Mouse (Mus musculus): ENCODE results near the gene Rras. TPM values are rescaled to one million over a fixed set of nuclear protein-coding genes. Genes with fewer than 3 reads are reported as not detected.

Rras gene
- polyA plus RNA-seq, 1 experiment from 2014 or later = 15.5 TPM

DNA sequence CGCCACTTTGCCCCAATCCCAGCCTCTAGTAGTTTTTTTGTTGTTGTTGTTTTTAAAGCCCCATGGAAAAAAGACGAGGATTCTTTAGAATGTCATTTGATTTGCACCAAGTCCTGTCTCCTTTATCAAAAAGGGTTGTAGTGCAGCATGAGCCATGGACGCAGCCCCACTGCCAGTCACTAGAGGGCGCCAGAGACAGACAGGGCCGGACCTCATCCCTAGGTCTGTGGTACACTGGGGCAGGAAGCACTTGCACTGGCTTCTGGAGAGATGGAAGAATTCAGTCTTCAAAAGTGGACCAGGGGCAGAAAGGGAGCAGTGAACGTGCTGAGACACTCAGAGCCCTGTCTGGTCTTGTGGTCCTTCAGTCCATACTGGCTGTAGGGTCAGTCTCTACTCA is 34.7 kb upstream of the Rras start:
- Histone ChIP-seq H3K4me1 (replicated peaks; ENCODE audit: control insufficient read depth, insufficient read depth, low read length) (peaks cover 16% of the 10 kb centered on the region), H3K9ac (ENCODE audit: low read length) (no peak overlapping the region), H3K4me3 (ENCODE audit: low read depth, low read length) (no peak overlapping the region), H3K9me3 (ENCODE audit: control insufficient read depth, low read length) (no peaks in the 10 kb centered on the region), H3K36me3 (ENCODE audit: control insufficient read depth, insufficient read depth, low read length) (peaks cover 36% of the 10 kb centered on the region), H3K4me2 (ENCODE audit: low read depth, low read length, severe bottlenecking) (no peak overlapping the region), H3K27ac (ENCODE audit: low read depth, low read length) (no peak overlapping the region), H3K27me3 (ENCODE audit: control insufficient read depth, insufficient read depth, low read length) (no peaks in the 10 kb centered on the region)
- ATAC-seq (replicated peaks; ENCODE audit: low FRiP score) (no peak), DNase-seq (ENCODE audit: low spot score) (peak; percentile 93)
- WGBS = 40% methylated on average over 6 of the region's 6 CpGs

DNA sequence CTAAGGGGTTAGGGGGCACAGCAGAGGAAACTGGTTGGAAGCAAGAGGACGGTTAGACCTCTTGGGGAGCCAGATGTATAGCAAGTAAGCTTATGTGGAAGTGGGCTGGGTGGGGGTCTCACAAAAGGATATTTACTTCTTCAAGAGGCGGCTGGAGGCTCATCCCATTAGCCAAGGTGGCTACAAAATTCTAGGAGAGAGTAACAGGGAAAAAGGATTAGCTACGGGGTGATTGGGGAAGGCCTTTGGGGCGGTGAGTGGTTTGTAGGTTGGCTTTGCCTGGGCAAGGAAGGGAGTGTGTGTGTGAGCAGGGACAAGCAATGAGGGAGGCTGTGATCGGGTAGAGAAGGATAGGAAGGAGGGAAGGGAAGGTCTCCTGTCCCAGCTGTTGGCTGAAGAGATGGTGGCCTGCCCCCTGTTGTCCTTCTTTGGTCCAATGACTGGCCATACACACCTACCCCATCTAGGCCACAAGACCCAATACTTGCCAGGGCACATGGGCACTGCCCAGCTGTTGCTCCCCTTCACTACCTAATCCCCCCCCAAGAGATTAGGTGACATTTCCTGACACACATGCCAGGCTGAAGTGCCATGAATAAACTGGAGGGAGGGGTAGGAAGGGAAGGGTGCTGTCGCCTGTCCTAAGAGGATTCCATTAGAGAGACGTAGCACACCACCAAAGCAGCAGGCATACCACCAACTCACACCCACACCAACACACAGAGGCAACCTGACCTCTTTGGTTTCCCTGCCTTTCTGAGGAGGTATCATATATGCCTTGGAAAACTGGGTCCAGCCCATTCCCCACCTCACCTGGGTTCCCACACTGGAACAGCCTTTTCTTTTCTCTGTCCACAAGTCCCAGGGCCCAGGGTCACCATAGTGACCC is 33.6 kb upstream of the Rras start:
- H3K36me3 ChIP-seq (ENCODE audit: control insufficient read depth, insufficient read depth, low read length) = peaks cover 27% of the 10 kb centered on the region
- no peak overlapping the region for H3K27ac ChIP-seq (ENCODE audit: low read depth, low read length)
- no peak for ATAC-seq (replicated peaks; ENCODE audit: low FRiP score)

DNA sequence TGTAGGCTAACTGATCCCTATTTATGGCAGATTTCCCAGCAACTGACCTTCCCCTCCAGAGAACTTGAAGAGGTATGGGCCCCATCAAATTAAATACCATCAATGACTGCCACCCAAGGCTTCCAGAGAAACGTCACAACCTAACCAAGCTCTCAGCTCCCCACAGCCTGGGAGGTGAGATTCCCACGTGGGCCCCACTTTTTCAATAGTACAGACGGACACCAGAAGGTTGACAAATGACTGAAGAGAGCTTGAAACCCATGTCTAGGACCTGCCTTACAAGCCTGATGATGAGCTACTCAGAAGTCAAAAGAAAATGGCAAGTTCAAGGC is 33.0 kb upstream of the Rras start:
- Histone ChIP-seq H3K27ac (ENCODE audit: low read depth, low read length) (no peak overlapping the region), H3K4me1 (replicated peaks; ENCODE audit: control insufficient read depth, insufficient read depth, low read length) (peaks cover 19% of the 10 kb centered on the region), H3K9ac (ENCODE audit: low read length) (peak overlapping the region; percentile 12; the same call in 1 of the 2 replicates), H3K4me3 (ENCODE audit: low read depth, low read length) (peak overlapping the region; percentile 94), H3K27me3 (ENCODE audit: control insufficient read depth, insufficient read depth, low read length) (no peaks in the 10 kb centered on the region), H3K36me3 (ENCODE audit: control insufficient read depth, insufficient read depth, low read length) (peaks cover 20% of the 10 kb centered on the region), H3K4me2 (ENCODE audit: low read depth, low read length, severe bottlenecking) (peak overlapping the region; percentile 63), H3K9me3 (ENCODE audit: control insufficient read depth, low read length) (no peaks in the 10 kb centered on the region)
- DNase-seq (ENCODE audit: low spot score) = no peak
- WGBS = 50% methylated on average over 3 of the region's 3 CpGs
- ATAC-seq (replicated peaks; ENCODE audit: low FRiP score) = no peak

More for the DNA sequence above, 33.6 kb upstream of the Rras start:
- no peaks in the 10 kb centered on the region for H3K9me3 ChIP-seq (ENCODE audit: control insufficient read depth, low read length)
- WGBS = 76% methylated on average over 7 of the region's 7 CpGs
- peak overlapping the region; percentile 94 for H3K4me3 ChIP-seq (ENCODE audit: low read depth, low read length)
- peak overlapping the region; percentile 20; the same call in 1 of the 2 replicates for H3K9ac ChIP-seq (ENCODE audit: low read length)
- no peaks in the 10 kb centered on the region for H3K27me3 ChIP-seq (ENCODE audit: control insufficient read depth, insufficient read depth, low read length)
- peaks cover 19% of the 10 kb centered on the region for H3K4me1 ChIP-seq (replicated peaks; ENCODE audit: control insufficient read depth, insufficient read depth, low read length)
- H3K4me2 ChIP-seq (ENCODE audit: low read depth, low read length, severe bottlenecking) = peak overlapping the region; percentile 63
- DNase-seq (ENCODE audit: low spot score) = no peak

DNA sequence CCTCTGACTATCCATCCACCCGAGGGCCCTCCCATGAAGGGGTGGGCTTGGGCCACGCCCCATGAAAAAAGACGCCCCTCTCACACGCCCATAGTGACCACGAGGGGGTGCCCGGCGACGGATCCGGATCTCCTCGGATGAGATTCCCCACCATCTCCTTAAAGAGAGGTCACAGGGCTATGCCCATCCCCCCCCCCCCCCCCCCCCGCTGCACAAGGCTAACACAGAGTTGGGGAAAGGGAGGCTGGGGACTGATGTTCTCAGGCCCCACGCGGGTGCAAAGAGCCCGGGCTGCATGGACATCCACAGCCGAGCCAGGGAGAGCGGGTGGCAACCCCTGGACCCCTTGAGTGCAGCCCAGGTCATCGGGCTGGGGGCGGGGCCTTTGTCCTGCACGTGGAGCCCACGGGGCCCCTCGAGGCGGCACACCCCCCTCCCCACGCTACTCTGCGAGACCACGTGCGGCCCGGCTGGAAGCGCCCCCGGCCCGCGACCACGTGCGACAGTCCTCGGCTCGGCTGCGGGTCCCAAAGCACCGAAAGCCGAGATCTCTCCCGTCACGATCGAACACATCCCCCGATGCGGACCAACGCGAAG is 32.1 kb upstream of the Rras start:
- peak overlapping the region; percentile 84 for H3K27ac ChIP-seq (ENCODE audit: low read depth, low read length)
- peak overlapping the region; percentile 94 for H3K4me3 ChIP-seq (ENCODE audit: low read depth, low read length)
- DNase-seq (ENCODE audit: low spot score) (peak; percentile 90), ATAC-seq (replicated peaks; ENCODE audit: low FRiP score) (peak; percentile 8; the same call in 1 of the 2 replicates)
- peaks cover 19% of the 10 kb centered on the region for H3K4me1 ChIP-seq (replicated peaks; ENCODE audit: control insufficient read depth, insufficient read depth, low read length)
- no peaks in the 10 kb centered on the region for H3K27me3 ChIP-seq (ENCODE audit: control insufficient read depth, insufficient read depth, low read length)
- H3K4me2 ChIP-seq (ENCODE audit: low read depth, low read length, severe bottlenecking) = peak overlapping the region; percentile 63
- H3K9ac ChIP-seq (ENCODE audit: low read length) = peak overlapping the region; percentile 99
- peaks cover 16% of the 10 kb centered on the region for H3K36me3 ChIP-seq (ENCODE audit: control insufficient read depth, insufficient read depth, low read length)
- H3K9me3 ChIP-seq (ENCODE audit: control insufficient read depth, low read length) = no peaks in the 10 kb centered on the region
- WGBS = under 1% methylated on average over 43 of the region's 45 CpGs

DNA sequence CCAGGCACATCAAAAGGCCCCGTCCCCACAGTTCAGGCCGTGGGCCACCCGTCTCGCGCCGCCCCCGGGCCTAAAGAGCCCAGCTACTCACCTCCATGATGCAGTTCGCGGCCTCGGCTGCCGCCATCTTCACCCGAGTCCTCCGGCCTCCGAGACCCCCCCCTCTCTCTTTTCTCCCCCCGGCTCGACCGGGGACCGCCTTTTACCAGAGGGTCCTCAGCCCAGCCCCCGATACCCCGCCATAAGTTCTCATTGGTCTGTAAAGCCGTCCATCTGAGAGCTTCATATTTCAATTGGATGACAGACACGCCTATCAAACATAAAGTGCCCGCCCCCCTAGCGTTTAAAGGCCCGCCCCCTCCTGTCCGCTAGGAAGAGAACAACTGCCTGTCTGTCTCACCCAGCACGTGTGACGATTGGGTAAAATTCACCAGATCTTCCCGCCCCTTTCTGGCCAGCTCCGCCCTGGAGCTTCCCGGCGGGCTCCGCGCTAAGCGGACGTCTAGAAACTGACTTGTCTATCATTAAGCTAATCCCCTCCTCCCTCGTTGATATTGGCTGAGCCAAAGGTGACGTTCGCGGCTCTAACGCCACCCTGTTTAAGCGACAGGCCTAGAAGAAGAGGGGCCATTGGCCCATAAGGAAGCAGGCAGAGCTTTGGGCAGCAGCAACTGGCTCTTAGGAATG is 31.4 kb upstream of the Rras start, which contains the start of gene Prmt1:
Gene Prmt1, minus strand, starts transcription at position 377 of the 687 bp plus-strand sequence.
- Histone ChIP-seq H3K27ac (ENCODE audit: low read depth, low read length) (peak within 1 kb of the TSS; percentile 90), H3K9me3 (ENCODE audit: control insufficient read depth, low read length) (no peaks in the 10 kb centered on the region), H3K9ac (ENCODE audit: low read length) (peak within 1 kb of the TSS; percentile 99), H3K27me3 (ENCODE audit: control insufficient read depth, insufficient read depth, low read length) (no peaks in the 10 kb centered on the region), H3K4me1 (replicated peaks; ENCODE audit: control insufficient read depth, insufficient read depth, low read length) (peaks cover 19% of the 10 kb centered on the region), H3K36me3 (ENCODE audit: control insufficient read depth, insufficient read depth, low read length) (peaks cover 9% of the 10 kb centered on the region), H3K4me3 (ENCODE audit: low read depth, low read length) (peak within 1 kb of the TSS; percentile 94), H3K4me2 (ENCODE audit: low read depth, low read length, severe bottlenecking) (peak within 1 kb of the TSS; percentile 70)
- DNase-seq (ENCODE audit: low spot score) (peak; percentile 97), ATAC-seq (replicated peaks; ENCODE audit: low FRiP score) (peak; percentile 96)
- WGBS = under 1% methylated on average over 42 of the region's 42 CpGs

DNA sequence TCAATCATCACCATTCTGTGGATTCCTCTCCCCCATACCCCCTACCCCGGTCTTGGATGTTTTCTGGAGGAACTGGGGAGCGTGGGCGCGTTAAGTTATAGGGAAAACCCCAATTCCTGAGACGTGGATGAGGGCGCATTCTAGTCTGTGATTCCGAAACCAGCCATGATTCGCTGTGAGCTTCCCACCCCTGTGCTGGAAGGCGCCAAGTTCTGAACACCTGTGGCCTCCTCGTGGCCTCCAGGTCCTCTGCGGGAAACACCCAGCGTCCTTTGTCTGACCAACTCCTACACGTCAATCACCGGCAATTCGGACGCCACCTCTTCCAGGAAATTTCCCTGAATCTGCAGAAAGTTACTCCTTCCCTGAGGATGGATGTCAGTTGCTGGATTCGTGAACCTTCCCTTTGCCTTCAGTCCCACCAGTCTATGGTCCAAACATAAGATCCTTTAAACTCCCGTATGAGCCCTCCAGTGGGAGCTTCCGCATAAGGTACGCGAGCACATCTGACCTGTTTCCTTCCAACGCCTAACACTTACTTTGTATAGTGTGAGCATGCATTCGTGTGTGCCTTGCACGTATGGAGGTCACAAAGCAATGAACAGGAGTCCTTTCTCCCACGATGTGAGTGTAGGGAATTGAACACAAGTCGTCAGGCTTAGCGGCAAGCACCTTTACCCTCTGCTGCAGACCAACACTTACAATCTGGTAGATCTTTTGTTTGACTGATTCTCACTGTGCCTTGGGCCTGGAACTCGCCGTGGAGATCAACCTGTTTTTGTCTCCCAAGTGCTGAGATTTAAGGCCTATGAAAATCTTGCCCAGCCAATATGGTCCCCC is 30.7 kb upstream of the Rras start:
- under 1% methylated on average over 29 of the region's 29 CpGs for WGBS
- DNase-seq (ENCODE audit: low spot score) (no peak), ATAC-seq (replicated peaks; ENCODE audit: low FRiP score) (peak; percentile 42)
- H3K4me2 ChIP-seq (ENCODE audit: low read depth, low read length, severe bottlenecking) = peak overlapping the region; percentile 70
- peaks cover 19% of the 10 kb centered on the region for H3K4me1 ChIP-seq (replicated peaks; ENCODE audit: control insufficient read depth, insufficient read depth, low read length)
- H3K4me3 ChIP-seq (ENCODE audit: low read depth, low read length) = peak overlapping the region; percentile 94
- peaks cover 1% of the 10 kb centered on the region; the same call in 1 of the 2 replicates for H3K36me3 ChIP-seq (ENCODE audit: control insufficient read depth, insufficient read depth, low read length)
- H3K27me3 ChIP-seq (ENCODE audit: control insufficient read depth, insufficient read depth, low read length) = no peaks in the 10 kb centered on the region
- H3K9me3 ChIP-seq (ENCODE audit: control insufficient read depth, low read length) = no peaks in the 10 kb centered on the region
- H3K27ac ChIP-seq (ENCODE audit: low read depth, low read length) = peak overlapping the region; percentile 90
- H3K9ac ChIP-seq (ENCODE audit: low read length) = peak overlapping the region; percentile 91

DNA sequence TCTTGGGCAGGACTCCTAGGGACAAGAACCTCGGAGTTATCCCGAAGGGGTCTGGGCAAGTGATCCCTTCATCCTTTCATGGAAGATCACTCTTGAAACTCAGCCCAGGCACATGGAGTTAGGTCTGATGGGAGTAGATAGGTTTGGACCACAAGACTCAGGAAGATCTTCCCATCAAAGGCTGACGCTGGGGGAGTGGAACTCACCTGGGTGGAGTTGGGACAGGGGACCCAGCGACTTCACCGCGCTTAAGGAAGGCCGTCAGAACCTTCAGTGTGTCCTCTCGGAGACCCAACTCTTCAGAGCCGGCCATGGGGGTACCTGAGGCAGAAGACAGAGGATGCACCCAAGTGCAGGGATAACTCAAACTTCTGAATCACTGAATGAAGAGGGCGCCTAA is 21.1 kb upstream of the Rras start:
- Histone ChIP-seq H3K4me1 (replicated peaks; ENCODE audit: control insufficient read depth, insufficient read depth, low read length) (peaks cover 9% of the 10 kb centered on the region), H3K27ac (ENCODE audit: low read depth, low read length) (peak overlapping the region; percentile 57; the same call in 1 of the 2 replicates), H3K4me2 (ENCODE audit: low read depth, low read length, severe bottlenecking) (peak overlapping the region; percentile 67), H3K9me3 (ENCODE audit: control insufficient read depth, low read length) (no peaks in the 10 kb centered on the region), H3K27me3 (ENCODE audit: control insufficient read depth, insufficient read depth, low read length) (no peaks in the 10 kb centered on the region), H3K4me3 (ENCODE audit: low read depth, low read length) (peak overlapping the region; percentile 66), H3K36me3 (ENCODE audit: control insufficient read depth, insufficient read depth, low read length) (peaks cover 4% of the 10 kb centered on the region), H3K9ac (ENCODE audit: low read length) (peak overlapping the region; percentile 61)
- no peak for DNase-seq (ENCODE audit: low spot score)
- 16% methylated on average over 10 of the region's 10 CpGs for WGBS
- ATAC-seq (replicated peaks; ENCODE audit: low FRiP score) = no peak
